Mouse (Mus musculus) gastrocnemius, postnatal 14 days (tissue): ENCODE measurements around the gene Vmn1r85. TPM values are rescaled to one million over a fixed set of nuclear protein-coding genes. Genes with fewer than 3 reads are reported as not detected.
A peak's percentile ranks its signal among the peaks of the same experiment; 100 is the strongest.

Experiments used
- DNase-seq: peaks from one replicate; pipeline ENCODE4 v3.0.0; 2021; ENCODE audit warnings: mixed read lengths
- intact Hi-C: fragments of 180-260 bp; cut with DNase I; formaldehyde crosslinking; loops from one replicate; pipeline ENCODE4 v1.15.1; 2025; ENCODE audit warnings: low total_unique reads
- total RNA-seq, 2 experiments: library from RNA; stranded (reverse); gene quantifications; 2 replicates each; pipeline ENCODE4 v1.2.3; 2021

Vmn1r85 gene
- total RNA-seq, 2 experiments from 2014 or later: not detected

DNA sequence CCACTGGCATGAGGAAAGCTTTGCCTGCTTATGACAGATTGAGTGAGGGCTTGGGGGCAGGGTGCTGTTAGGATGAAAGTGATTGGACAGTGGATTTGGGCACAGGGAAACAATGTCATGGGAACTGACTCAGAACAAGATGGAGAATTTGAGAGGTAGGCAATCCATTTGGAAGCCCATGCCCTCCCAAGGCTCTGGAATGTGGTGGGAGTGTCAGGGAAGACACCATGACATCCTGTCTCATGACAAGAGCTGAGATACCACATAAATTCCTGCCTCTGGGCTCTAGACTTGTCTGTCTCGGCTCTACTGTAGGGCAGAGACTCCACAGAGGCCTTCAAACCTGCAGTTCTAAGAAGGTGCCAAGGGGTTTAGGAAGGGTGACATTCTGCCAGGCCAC lies 53.7 kb downstream of the Vmn1r85 start:
- intact Hi-C loops: no loop called here
- no peak for DNase-seq

DNA sequence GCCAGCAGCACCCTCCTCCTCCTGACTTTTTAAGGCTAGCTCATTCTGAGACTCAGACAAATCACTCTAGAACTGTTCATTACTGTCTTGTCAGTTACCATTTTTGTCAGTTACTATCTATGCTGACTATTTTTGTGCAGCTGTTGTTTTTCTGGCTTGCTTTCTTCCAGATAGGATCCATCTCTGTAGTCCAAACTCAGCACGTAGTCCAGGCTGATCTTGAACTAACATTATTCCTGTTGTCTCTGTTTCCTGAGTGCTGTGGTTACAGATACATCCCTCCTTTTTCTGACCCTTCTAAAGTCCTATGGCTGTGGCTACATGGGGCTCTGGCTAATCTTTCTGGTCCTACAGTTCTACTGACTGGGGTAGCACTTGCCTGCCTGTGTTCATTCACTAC lies 55.8 kb downstream of the Vmn1r85 start:
- intact Hi-C loops: no loop called here
- DNase-seq: no peak

DNA sequence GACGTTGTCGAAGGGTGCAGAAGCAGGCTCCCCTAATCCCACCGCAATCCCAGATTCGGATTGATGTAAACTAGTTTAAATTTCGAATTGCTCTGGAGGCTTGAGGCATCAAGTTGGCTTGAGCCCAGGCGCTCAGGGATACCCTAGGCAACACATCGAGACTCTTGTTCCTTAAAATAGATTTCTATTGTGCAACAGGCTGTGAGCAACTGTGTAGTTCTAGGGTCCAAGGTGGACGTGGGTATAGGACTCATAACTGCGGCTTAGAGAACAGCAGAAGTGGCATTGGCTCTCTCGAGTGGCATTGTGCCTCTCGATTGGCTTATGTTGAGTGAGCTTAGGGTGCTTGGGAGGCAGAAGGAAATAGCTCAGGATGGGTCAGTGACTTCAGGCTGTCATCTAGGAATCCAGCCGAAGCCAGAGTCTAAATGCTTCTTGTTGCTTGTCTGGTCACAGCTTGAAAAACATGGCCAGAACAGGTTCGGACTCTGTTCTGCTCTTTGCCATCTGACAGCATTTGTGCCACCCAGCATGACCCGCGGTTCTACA lies 56.3 kb downstream of the Vmn1r85 start:
- intact Hi-C loops: no loop called here
- DNase-seq: no peak

DNA sequence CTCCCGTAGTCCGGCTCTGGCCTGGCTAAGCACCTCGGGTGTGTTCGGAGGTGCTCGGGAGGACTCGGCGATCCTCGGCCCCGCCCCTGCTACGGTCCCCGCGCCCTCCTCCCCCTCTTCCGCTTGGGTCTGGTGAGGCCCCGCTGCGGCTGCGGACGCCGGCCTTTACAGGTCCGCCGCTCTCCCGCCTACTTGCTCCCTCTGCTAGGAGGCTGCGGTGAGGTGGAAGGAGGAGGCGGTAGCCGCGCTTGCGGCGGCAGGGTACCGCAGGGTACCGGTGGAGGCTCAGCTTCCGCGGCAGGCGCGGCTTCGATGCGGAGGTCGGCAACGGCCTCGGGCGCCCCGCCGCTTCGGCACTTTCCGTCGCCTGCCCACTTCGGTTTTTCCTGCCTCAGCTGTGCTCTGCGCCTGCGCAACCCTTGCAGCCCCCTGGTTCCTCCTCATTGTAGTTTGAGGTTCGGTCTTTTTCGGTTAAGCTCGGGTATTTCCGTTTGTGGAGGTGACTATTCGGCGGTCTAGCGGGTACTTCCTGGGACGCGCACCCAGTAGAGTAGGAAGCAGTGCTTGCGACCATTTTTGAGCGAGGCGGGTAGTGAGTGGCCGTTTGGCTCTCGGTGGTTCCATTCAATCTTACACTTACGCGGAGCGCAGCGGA lies 56.9 kb downstream of the Vmn1r85 start, which contains the start of gene Ube2m:
Gene Ube2m, minus strand, starts transcription at position 375 of the 655 bp plus-strand sequence.
- intact Hi-C loops: no loop called here
- peak; percentile 98 for DNase-seq

DNA sequence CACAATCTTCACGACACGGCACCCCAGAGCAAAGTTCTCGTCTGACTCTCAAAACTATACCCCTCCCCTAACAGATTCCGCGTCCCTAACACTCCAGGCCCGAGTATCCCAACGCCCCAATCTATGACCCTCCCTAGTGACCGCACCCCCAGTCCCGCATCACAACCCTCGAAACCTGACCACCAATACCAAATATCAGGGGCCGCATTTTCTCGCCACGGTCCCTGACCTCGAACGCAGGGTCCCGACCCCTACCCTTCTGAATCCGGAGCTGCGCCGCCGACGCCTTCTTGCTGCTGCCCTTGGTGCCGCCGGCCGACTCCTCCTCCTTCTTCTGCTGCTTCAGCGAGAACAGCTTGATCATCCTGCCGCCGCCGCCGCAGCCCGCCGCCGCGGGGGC lies 57.6 kb downstream of the Vmn1r85 start:
- peak; percentile 48 for DNase-seq
- intact Hi-C loops: no loop called here

DNA sequence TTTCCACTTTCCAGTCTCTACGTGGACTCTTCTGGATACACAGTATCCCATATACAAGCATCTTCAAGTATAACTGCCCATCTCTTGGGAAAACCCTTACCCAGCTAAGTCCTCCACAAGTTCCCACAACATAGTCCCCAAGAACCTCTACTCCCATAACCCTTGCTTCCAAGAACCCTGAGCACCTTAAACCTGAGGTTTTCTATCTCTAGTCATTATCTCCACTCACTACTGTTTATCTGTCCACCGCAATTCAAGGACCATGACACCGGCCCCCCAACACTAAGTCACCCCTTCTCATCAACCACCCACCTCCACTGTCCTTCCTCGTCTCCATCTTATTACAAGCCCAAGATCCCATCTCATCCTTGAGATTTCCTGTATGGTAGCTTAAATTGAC lies 58.2 kb downstream of the Vmn1r85 start:
- intact Hi-C loops: no loop called here
- no peak for DNase-seq

DNA sequence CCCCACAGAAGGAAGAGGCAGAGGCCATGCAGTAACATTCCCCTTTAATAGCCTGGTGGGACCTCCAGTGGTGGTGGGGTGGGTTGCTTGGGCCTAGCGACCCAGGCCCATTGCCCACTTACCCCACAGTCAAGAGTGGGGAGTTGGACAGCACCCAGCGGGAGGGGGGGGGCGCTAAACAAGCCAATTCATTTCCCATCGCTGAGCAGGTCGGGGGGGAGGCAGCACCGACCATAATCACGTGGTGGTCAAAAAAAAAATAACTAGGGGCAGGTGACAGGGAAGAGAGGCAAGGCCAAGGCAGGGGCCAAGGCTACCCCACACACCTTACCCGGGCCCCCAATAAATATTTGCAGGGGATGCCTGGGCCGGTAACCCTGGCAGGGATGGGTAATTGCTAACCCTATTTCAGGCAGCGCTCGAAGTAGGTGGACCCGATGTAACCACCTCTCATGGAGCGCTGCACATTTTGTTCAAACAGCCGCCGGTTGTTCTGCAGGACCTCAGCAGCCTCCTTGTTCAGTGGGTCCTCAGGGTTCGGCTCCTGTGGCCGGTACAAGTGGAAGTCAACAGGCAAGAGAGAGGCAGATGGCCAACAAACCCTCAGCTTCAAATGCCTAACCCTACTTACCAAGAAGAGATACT lies 59.6 kb downstream of the Vmn1r85 start:
- no peak for DNase-seq
- intact Hi-C loops: no loop called here

DNA sequence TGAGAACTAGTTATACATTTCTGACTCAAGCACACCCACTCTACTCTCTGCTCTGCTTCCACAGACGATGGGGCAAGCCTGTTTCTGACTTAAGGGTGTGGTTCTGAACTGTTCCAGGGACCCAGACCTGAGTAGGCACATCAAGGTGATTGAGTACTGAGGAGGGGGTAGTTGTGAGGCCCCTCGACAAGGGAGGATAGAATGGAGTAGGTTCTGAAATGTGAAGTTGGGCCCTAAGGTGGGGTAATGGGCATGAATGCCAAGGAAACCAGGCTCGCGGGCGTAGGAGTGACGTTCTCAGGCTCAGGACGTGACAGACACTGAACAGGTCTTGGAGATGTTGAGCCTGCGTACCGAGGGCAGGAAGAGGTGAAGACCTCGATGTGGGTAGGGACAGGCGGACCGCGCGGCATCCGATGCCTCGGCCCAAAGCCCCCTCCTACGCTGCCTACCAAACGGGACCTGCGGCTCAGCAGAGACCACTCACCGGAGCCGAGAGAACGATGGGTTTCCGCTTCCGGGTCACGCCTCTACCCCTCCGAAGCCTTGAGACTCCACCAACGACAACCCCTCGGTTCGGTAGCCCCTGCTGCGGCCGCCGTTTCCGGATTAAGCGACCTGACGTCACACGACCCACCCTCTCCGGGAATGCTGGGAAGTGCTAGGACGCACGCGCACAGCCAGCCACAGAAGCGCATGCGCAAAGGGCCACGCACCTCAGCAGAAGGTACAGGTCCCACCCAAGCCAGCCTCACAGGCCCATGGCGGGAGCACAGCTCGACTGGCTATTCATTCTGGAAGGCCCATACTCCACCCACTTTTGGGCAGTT lies 60.6 kb downstream of the Vmn1r85 start, which contains the start of gene Chmp2a:
Gene Chmp2a, minus strand, starts transcription at position 660 of the 830 bp plus-strand sequence.
- intact Hi-C loops: no loop called here
- DNase-seq: peak; percentile 97

DNA sequence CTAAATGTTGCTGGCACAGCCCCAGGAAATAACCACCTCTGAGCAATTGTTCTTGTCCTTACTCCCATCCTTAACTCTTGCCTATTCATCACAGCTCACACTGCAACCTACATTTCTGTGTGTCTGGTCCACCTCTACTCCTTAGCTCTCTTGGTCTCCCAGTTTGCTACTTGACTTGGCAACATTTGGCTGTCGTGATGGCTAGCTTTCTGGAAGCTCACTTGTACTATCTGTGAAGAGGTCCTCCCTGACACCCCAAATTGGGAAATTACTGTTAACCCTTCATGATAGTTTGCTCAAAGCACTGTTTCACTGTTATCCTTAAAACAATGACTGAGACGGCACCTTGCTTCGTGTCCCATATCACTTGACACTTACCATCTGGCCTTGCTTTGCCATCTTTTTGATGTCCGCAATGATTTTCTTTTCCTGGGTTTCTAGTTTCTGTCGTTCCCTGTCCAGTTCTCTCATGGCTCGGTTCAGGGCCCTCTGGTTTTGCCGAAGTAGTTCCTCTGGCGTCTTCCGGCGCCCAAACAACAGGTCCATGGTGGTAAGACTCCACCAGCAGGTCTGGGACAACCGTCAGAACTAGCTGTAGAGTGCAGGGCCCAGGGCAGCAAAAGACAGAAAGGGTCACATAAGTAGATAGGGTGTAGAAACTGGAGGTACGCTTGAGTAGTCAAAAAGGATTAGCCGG lies 61.4 kb downstream of the Vmn1r85 start:
- intact Hi-C loops: no loop called here
- no peak for DNase-seq

Other genes with a start within 250 kb of the Vmn1r85 start
- gene Zfp128, start 214.0 kb downstream of the Vmn1r85 start, total RNA-seq: 1 to 10 TPM; 1.9 to 2.1 TPM
- gene Zscan22, start 197.4 kb downstream of the Vmn1r85 start, total RNA-seq: 1 to 10 TPM; 3.1 TPM
- 100 to 1,000 TPM; 667 to 730 TPM for gene Rps5, start 172.9 kb downstream of the Vmn1r85 start, total RNA-seq
- gene Rnf225, start 167.8 kb downstream of the Vmn1r85 start, total RNA-seq: under 1 TPM; 0.25 to 0.27 TPM
- gene Zfp324, start 129.3 kb downstream of the Vmn1r85 start, total RNA-seq: 1 to 10 TPM; 2.2 to 3.7 TPM
- gene Zfp446, start 117.3 kb downstream of the Vmn1r85 start, total RNA-seq: 1 to 10 TPM; 2.7 to 2.9 TPM
- not detected for gene Slc27a5, start 97.0 kb downstream of the Vmn1r85 start, total RNA-seq
- 10 to 100 TPM; 67.0 to 85.9 TPM for gene Trim28, start 96.1 kb downstream of the Vmn1r85 start, total RNA-seq
- 1 to 10 TPM; 4.7 to 5.1 TPM for gene Zbtb45, start 85.1 kb downstream of the Vmn1r85 start, total RNA-seq
- 100 to 1,000 TPM in 1 of 2 experiments, 10 to 100 TPM in 1; 95.6 to 103 TPM for gene Chmp2a, start 60.4 kb downstream of the Vmn1r85 start, total RNA-seq
- gene Ube2m, start 56.9 kb downstream of the Vmn1r85 start, total RNA-seq: 100 to 1,000 TPM; 141 to 149 TPM
- under 1 TPM; 0.80 to 0.98 TPM for gene Mzf1, start 40.4 kb downstream of the Vmn1r85 start, total RNA-seq
- gene Vmn1r86, start 24.7 kb upstream of the Vmn1r85 start, total RNA-seq: not detected
- gene Vmn1r87, start 45.0 kb upstream of the Vmn1r85 start, total RNA-seq: not detected
- under 1 TPM; 0.04 to 0.10 TPM for gene Vmn1r88, start 64.4 kb upstream of the Vmn1r85 start, total RNA-seq
- gene Vmn1r89, start 117.8 kb upstream of the Vmn1r85 start, total RNA-seq: not detected
- 1 to 10 TPM; 4.2 to 4.4 TPM for gene Lig1, start 182.1 kb upstream of the Vmn1r85 start, total RNA-seq
- gene Zswim9, start 183.5 kb upstream of the Vmn1r85 start, total RNA-seq: 1 to 10 TPM; 4.5 to 5.4 TPM
- gene Pla2g4c, start 229.5 kb upstream of the Vmn1r85 start, total RNA-seq: under 1 TPM in 1 of 2 experiments, not detected in 1; 0.08 TPM